Mouse (Mus musculus): ENCODE data around the gene Gm10306.

The Gm10306 gene

GRCm38 (mm10) chr4:94556265-94557054 lies at the start of gene Gm10306, which contains the start of gene Caap1:
TSS of gene Gm10306 (plus strand) at chr4:94556546.
TSS of gene Caap1 (minus strand) at chr4:94556796.
- peak; percentile 66 to 93 for DNase-seq (ENCODE audit: low spot score in 2 of 2)

- no peak for DNase-seq (ENCODE audit: low spot score in 2 of 2)
Observed at GRCm38 (mm10) chr4:94515366-94515765, 41.0 kb upstream of the Gm10306 start.

GRCm38 (mm10) chr4:94517631-94518030 lies 38.7 kb upstream of the Gm10306 start:
- peak in 1 of 2 experiments; percentile 59 for DNase-seq (ENCODE audit: low spot score in 2 of 2)

GRCm38 (mm10) chr4:94523321-94523720 lies 33.0 kb upstream of the Gm10306 start:
- DNase-seq (ENCODE audit: low spot score in 2 of 2), result no peak

GRCm38 (mm10) chr4:94529448-94529847 lies 26.9 kb upstream of the Gm10306 start:
- no peak for DNase-seq (ENCODE audit: low spot score in 2 of 2)

GRCm38 (mm10) chr4:94533205-94533604 lies 23.1 kb upstream of the Gm10306 start:
- no peak for DNase-seq (ENCODE audit: low spot score in 2 of 2)

GRCm38 (mm10) chr4:94543041-94543440 lies 13.3 kb upstream of the Gm10306 start:
- DNase-seq (ENCODE audit: low spot score in 2 of 2), result no peak

GRCm38 (mm10) chr4:94544321-94544720 lies 12.0 kb upstream of the Gm10306 start:
- DNase-seq (ENCODE audit: low spot score in 2 of 2), result no peak

GRCm38 (mm10) chr4:94554955-94555494 lies 1.3 kb upstream of the Gm10306 start:
- DNase-seq (ENCODE audit: low spot score in 2 of 2), result no peak

- no peak for DNase-seq (ENCODE audit: low spot score in 2 of 2)
Observed at GRCm38 (mm10) chr4:94557145-94557544, 799 bp downstream of the Gm10306 start.

GRCm38 (mm10) chr4:94559266-94559665 lies 2.9 kb downstream of the Gm10306 start:
- DNase-seq (ENCODE audit: low spot score in 2 of 2), result no peak

GRCm38 (mm10) chr4:94560316-94560715 lies 4.0 kb downstream of the Gm10306 start:
- DNase-seq (ENCODE audit: low spot score in 2 of 2), result no peak

GRCm38 (mm10) chr4:94561954-94562648 lies 5.8 kb downstream of the Gm10306 start:
- no peak for DNase-seq (ENCODE audit: low spot score in 2 of 2)

- no peak for DNase-seq (ENCODE audit: low spot score in 2 of 2)
Observed at GRCm38 (mm10) chr4:94564297-94564696, 8.0 kb downstream of the Gm10306 start.

GRCm38 (mm10) chr4:94572677-94573076 lies 16.3 kb downstream of the Gm10306 start:
- DNase-seq (ENCODE audit: low spot score in 2 of 2), result no peak

GRCm38 (mm10) chr4:94591765-94592381 lies 35.5 kb downstream of the Gm10306 start:
- no peak for DNase-seq (ENCODE audit: low spot score in 2 of 2)

GRCm38 (mm10) chr4:94592709-94593108 lies 36.4 kb downstream of the Gm10306 start:
- DNase-seq (ENCODE audit: low spot score in 2 of 2), result no peak

GRCm38 (mm10) chr4:94601395-94601794 lies 45.0 kb downstream of the Gm10306 start:
- DNase-seq (ENCODE audit: low spot score in 2 of 2), result no peak

- peak in 1 of 2 experiments; percentile 28 for DNase-seq (ENCODE audit: low spot score in 2 of 2)
Observed at GRCm38 (mm10) chr4:94602496-94603030, 46.2 kb downstream of the Gm10306 start.

- peak; percentile 77 to 93 for DNase-seq (ENCODE audit: low spot score in 2 of 2)
Observed at GRCm38 (mm10) chr4:94603031-94603629, 46.8 kb downstream of the Gm10306 start, which contains the start of gene Plaa. TSS of gene Plaa (minus strand) at chr4:94603244.

GRCm38 (mm10) chr4:94604452-94605019 lies 48.2 kb downstream of the Gm10306 start:
- no peak for DNase-seq (ENCODE audit: low spot score in 2 of 2)

All from left cerebral cortex, adult 9 months (tissue).